Mouse (Mus musculus) Muller cell, postnatal 12 days (primary cell): ENCODE measurements around the gene Cbfb.

Experiments
- DNase-seq: peaks from one replicate; pipeline ENCODE4 v3.0.0-alpha.2; 2015; ENCODE audit errors: inconsistent ontology term

Cbfb gene

GRCm38 (mm10) chr8:105237442-105238142 lies 67.1 kb downstream of the Cbfb start:
- no peak for DNase-seq

GRCm38 (mm10) chr8:105241016-105241415 lies 70.5 kb downstream of the Cbfb start:
- no peak for DNase-seq

GRCm38 (mm10) chr8:105251954-105252353 lies 81.5 kb downstream of the Cbfb start:
- DNase-seq = no peak

GRCm38 (mm10) chr8:105252680-105253537 lies 82.4 kb downstream of the Cbfb start:
- DNase-seq = no peak

- peak; percentile 11 for DNase-seq
Measured at GRCm38 (mm10) chr8:105253766-105254151, 83.3 kb downstream of the Cbfb start.

GRCm38 (mm10) chr8:105254152-105254965 lies 83.9 kb downstream of the Cbfb start:
- DNase-seq = peak; percentile 89

- no peak for DNase-seq
Measured at GRCm38 (mm10) chr8:105254966-105255350, 84.5 kb downstream of the Cbfb start, which contains the start of gene B3gnt9. Gene B3gnt9 (minus strand): TSS chr8:105255153.

GRCm38 (mm10) chr8:105257318-105258114 lies 87.0 kb downstream of the Cbfb start:
- DNase-seq = no peak

- DNase-seq = peak; percentile 18
Measured at GRCm38 (mm10) chr8:105258911-105259720, 88.6 kb downstream of the Cbfb start.

- peak; percentile 69 for DNase-seq
Measured at GRCm38 (mm10) chr8:105259721-105260320, 89.3 kb downstream of the Cbfb start.

- DNase-seq = no peak
Measured at GRCm38 (mm10) chr8:105260371-105261099, 90.1 kb downstream of the Cbfb start.

GRCm38 (mm10) chr8:105261326-105261980 lies 91.0 kb downstream of the Cbfb start:
- no peak for DNase-seq

- DNase-seq = no peak
Measured at GRCm38 (mm10) chr8:105263244-105263912, 92.9 kb downstream of the Cbfb start.

- DNase-seq = peak; percentile 84
Measured at GRCm38 (mm10) chr8:105264024-105264982, 93.8 kb downstream of the Cbfb start, which contains the start of the genes Tradd and Fbxl8. Gene Tradd (minus strand): TSS chr8:105264609. Gene Fbxl8 (plus strand): TSS chr8:105264648.

- DNase-seq = peak; percentile 37
Measured at GRCm38 (mm10) chr8:105265128-105265527, 94.7 kb downstream of the Cbfb start.

GRCm38 (mm10) chr8:105266775-105267174 lies 96.3 kb downstream of the Cbfb start:
- no peak for DNase-seq
